Mouse (Mus musculus) ES-E14 (cell line): ENCODE measurements around the gene Tmem209. TPM values are rescaled to one million over a fixed set of nuclear protein-coding genes. Genes with fewer than 3 reads are reported as not detected.
A peak's percentile ranks its signal among the peaks of the same experiment; 100 is the strongest.

ENCODE experiments used
- DNase-seq: peaks from one replicate; pipeline ENCODE4 v3.0.0-alpha.2; 2013; ENCODE audit warnings: low read depth, low spot score
- H3K27ac ChIP-seq: 2 replicates; pipeline ENCODE4 v1.5.1; 2012; ENCODE audit warnings: low read depth, mild to moderate bottlenecking, low read length, moderate library complexity, mixed read lengths; ENCODE audit not compliant: poor library complexity, insufficient read depth, severe bottlenecking
- H3K36me3 ChIP-seq: 2 replicates; pipeline ENCODE4 v1.6.1; 2012; ENCODE audit warnings: mild to moderate bottlenecking, low read length, moderate library complexity, mixed read lengths; ENCODE audit not compliant: control insufficient read depth, poor library complexity, insufficient read depth, severe bottlenecking
- H3K4me1 ChIP-seq, 2 experiments: fragments of 150-350 bp in 1 of 2; sonication (generic) in 1 of 2; 2 replicates each; pipeline ENCODE4 v1.6.1; 2012; ENCODE audit warnings: low read length in 2 of 2, mild to moderate bottlenecking in 1 of 2, mixed read lengths in 1 of 2; ENCODE audit not compliant: control insufficient read depth in 2 of 2, insufficient read depth in 2 of 2, poor library complexity in 1 of 2
- H3K4me3 ChIP-seq, 2 experiments: fragments of 150-350 bp in 1 of 2; sonication (generic) in 1 of 2; 2 replicates each; pipeline ENCODE4 v1.5.1; 2012; ENCODE audit warnings: low read length in 2 of 2, low read depth in 1 of 2, mild to moderate bottlenecking in 1 of 2, mixed read lengths in 1 of 2; ENCODE audit not compliant: insufficient read depth in 1 of 2, poor library complexity in 1 of 2, severe bottlenecking in 1 of 2
- H3K9ac ChIP-seq: 2 replicates; pipeline ENCODE4 v1.6.1; 2012; ENCODE audit warnings: low read depth, mild to moderate bottlenecking, low read length, mixed read lengths; ENCODE audit not compliant: poor library complexity, insufficient read depth, severe bottlenecking
- H3K9me3 ChIP-seq: fragments of 150-350 bp; sonication (generic); 2 replicates; pipeline ENCODE4 v1.6.1; 2012; ENCODE audit warnings: low read depth, mild to moderate bottlenecking, low read length; ENCODE audit not compliant: control insufficient read depth, insufficient read depth
- CHD2 ChIP-seq: IDR thresholded peaks from 2 replicates; pipeline ENCODE4 v1.6.1; 2014; ENCODE audit warnings: mild to moderate bottlenecking, low read depth, low read length, inconsistent platforms
- HCFC1 ChIP-seq: IDR thresholded peaks from 2 replicates; pipeline ENCODE4 v1.6.1; 2012; ENCODE audit warnings: low read length, inconsistent platforms, borderline replicate concordance; ENCODE audit not compliant: insufficient read depth
- MAFK ChIP-seq: IDR thresholded peaks from 2 replicates; pipeline ENCODE4 v1.6.1; 2014; ENCODE audit warnings: mild to moderate bottlenecking, low read depth, low read length, inconsistent platforms; ENCODE audit not compliant: insufficient read depth
- ZC3H11A ChIP-seq: IDR thresholded peaks from 2 replicates; pipeline ENCODE4 v1.6.1; 2012; ENCODE audit warnings: low read depth, mild to moderate bottlenecking, inconsistent platforms, low read length, borderline replicate concordance
- ZNF384 ChIP-seq: IDR thresholded peaks from 2 replicates; pipeline ENCODE4 v1.6.1; 2012; ENCODE audit warnings: low read depth, low read length, inconsistent platforms
- in situ Hi-C, 2 experiments: fragments of 600-800 bp; cut with MboI; formaldehyde crosslinking; loops; one replicate each; pipeline ENCODE4 v1.15.1; 2025; ENCODE audit warnings: low sequenced_read_pairs in 2 of 2, inconsistent platforms in 1 of 2; ENCODE audit not compliant: unreplicated experiment in 2 of 2
- total RNA-seq: library from RNA; depleted of rRNA; stranded (reverse); fragments of 300-350 nt; gene quantifications from 2 replicates; pipeline ENCODE4 v1.2.3, GENCODE M21; 2012

Gene Tmem209
- total RNA-seq, 1 experiment = 104 TPM

DNA sequence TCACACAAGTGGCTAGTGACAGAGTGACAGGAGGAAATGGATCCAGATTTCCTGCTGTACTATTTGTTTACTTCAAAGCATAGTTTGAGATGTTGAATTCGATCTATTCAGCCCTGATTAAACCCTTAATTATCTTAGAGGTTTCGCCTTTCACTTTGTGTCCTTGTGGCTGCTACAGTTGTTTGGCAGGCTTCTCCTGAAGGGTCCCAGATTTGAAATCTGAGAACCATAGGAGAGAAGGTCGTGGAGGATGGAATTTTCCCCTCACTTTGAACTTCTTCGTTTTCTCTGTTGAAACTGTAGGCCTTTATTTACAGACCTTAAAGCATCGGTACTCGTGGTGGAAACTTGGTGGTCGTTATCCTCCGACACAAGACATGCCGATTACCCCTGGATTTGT, 4.7 kb upstream of the Tmem209 start:
- H3K36me3 ChIP-seq = no peaks in the 10 kb centered on the region
- DNase-seq = no peak
- H3K4me3 ChIP-seq = no peak overlapping the region
- no peak overlapping the region for H3K27ac ChIP-seq
- TF ChIP-seq ZC3H11A (no peak), CHD2 (no peak), MAFK (no peak), ZNF384 (no peak), HCFC1 (no peak)
- H3K9me3 ChIP-seq = no peaks in the 10 kb centered on the region
- H3K9ac ChIP-seq = no peak overlapping the region
- in situ Hi-C loops = no loop called here
- peaks cover 0 to 3% of the 10 kb centered on the region in 2 experiments; a peak in 2 of 4 replicates for H3K4me1 ChIP-seq

DNA sequence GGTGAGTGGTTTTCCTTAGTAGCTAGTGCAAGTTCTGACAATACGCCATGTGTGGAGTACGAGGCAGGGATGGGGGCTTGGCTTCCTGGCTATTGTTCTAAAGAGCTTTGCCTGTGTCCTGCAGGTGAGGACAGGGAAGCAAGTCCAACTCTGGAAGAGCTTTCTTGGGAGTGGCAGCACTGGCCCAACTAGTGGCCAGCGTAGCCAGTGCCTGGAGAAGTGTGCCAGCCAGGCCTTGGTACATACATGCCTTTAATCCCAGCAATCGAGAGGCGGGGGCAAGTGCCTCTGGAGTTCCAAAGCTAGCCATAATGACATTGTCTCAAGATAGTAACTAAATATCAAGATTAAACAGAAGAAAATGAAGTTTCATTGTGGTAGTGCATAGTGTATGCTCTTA, 708 bp upstream of the Tmem209 start:
- Histone ChIP-seq H3K9me3 (no peaks in the 10 kb centered on the region), H3K4me3 (peak overlapping the region in 1 of 2 experiments; percentile 45; a peak in 1 of 4 replicates), H3K36me3 (peaks cover 10% of the 10 kb centered on the region), H3K4me1 (peaks cover 5 to 7% of the 10 kb centered on the region in 2 experiments; a peak in 3 of 4 replicates), H3K9ac (peak overlapping the region; percentile 23; the same call in 1 of the 2 replicates), H3K27ac (peak overlapping the region; percentile 66; the same call in 1 of the 2 replicates)
- TF ChIP-seq ZC3H11A (no peak), HCFC1 (no peak), CHD2 (no peak), MAFK (no peak), ZNF384 (no peak)
- in situ Hi-C loops = no loop called here
- no peak for DNase-seq

DNA sequence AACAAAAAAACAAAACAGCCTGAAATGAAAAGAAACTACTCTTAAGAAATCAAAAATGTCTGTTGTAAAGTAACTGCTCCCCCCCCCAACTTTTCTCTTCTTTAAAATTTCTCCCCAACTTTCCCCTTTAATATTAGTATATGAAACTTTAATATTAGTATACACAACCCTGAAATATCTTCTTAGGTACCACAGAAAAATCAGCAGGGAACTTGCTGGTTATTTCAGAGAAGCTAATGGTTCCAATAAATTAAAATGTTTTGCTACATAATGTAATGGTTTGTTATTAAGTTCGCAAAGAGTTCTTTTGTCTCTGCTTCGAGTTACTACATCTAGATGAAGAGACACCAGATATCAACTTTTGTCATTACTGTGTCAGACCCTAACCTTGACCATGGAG, 759 bp downstream of the Tmem209 start:
- H3K27ac ChIP-seq = peak overlapping the region; percentile 91; the same call in 1 of the 2 replicates
- no peak for DNase-seq
- H3K36me3 ChIP-seq = peaks cover 17% of the 10 kb centered on the region
- no peaks in the 10 kb centered on the region for H3K9me3 ChIP-seq
- in situ Hi-C loops = no loop called here
- H3K4me1 ChIP-seq = peaks cover 5 to 7% of the 10 kb centered on the region in 2 experiments; a peak in 3 of 4 replicates
- TF ChIP-seq HCFC1 (no peak), CHD2 (no peak), ZC3H11A (no peak), MAFK (no peak), ZNF384 (no peak)
- peak overlapping the region; percentile 81 to 95 for H3K4me3 ChIP-seq
- H3K9ac ChIP-seq = peak overlapping the region; percentile 99

DNA sequence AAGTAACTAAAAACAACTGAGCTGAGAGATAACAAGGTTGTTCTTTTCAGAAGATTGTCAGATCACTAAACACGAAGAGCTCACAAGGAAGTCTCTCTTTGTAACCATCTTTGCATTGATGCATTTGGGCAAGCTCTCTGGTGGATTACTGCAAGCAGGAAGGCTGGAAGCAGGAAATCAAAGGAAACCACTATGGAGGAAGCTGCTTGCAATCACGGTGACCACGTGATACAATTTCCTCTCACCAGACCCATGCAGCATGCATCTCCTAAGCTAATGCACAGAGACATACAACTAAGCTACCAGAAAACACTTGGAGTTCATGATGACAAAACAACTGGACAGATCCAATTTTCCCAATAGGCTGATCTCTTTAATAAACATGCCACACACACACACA, 10.5 kb downstream of the Tmem209 start:
- Histone ChIP-seq H3K4me3 (no peak overlapping the region), H3K27ac (no peak overlapping the region), H3K4me1 (no peaks in the 10 kb centered on the region), H3K9ac (no peak overlapping the region), H3K9me3 (no peaks in the 10 kb centered on the region), H3K36me3 (peaks cover 36% of the 10 kb centered on the region)
- DNase-seq = no peak
- in situ Hi-C loops = no loop called here
- TF ChIP-seq ZNF384 = no peak
- TF ChIP-seq ZC3H11A = no peak
- no peak for TF ChIP-seq CHD2
- no peak for TF ChIP-seq MAFK
- no peak for TF ChIP-seq HCFC1

DNA sequence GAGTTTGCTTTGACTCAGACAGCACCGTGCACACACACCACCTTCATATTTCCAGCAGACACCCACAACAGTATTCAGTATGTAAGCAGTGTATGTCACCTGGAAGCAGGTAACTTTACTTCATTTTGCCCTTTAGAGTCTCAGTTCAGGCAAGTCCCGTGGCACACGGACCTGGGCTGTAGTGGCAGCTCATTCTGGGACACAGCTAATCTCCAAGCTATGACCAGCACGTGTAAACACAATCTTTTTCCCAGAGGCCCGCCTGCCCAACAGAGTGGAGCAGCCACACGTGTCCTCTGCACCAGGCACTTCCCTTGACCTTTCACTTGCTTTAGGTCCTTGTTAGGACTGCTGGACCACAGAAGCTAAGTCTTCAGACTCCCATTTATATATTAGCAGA, 23.1 kb downstream of the Tmem209 start:
- H3K36me3 ChIP-seq = peaks cover 35% of the 10 kb centered on the region
- DNase-seq = no peak
- no peaks in the 10 kb centered on the region for H3K9me3 ChIP-seq
- H3K27ac ChIP-seq = no peak overlapping the region
- no peaks in the 10 kb centered on the region for H3K4me1 ChIP-seq
- no peak overlapping the region for H3K4me3 ChIP-seq
- no peak for TF ChIP-seq MAFK
- TF ChIP-seq ZC3H11A = no peak
- no peak for TF ChIP-seq CHD2
- no peak for TF ChIP-seq HCFC1
- TF ChIP-seq ZNF384 = no peak
- in situ Hi-C loops = no loop called here
- H3K9ac ChIP-seq = no peak overlapping the region
